Mouse (Mus musculus) G1E (cell line): ENCODE measurements around the gene D1Ertd622e.

Experiments used
- CTCF ChIP-seq: IDR thresholded peaks from 2 replicates; pipeline ENCODE4 v1.5.1; 2012; ENCODE audit warnings: low read depth, low read length, inconsistent platforms, mixed read lengths
- GATA1 ChIP-seq: IDR thresholded peaks from 2 replicates; pipeline ENCODE4 v1.6.1; 2012; ENCODE audit warnings: borderline replicate concordance, low read length, inconsistent platforms, mixed read lengths
- TAL1 ChIP-seq: conservative IDR thresholded peaks from 2 replicates; pipeline ENCODE4 v1.6.1; 2012; ENCODE audit warnings: low read depth, low read length, inconsistent platforms, mixed read lengths

DNA sequence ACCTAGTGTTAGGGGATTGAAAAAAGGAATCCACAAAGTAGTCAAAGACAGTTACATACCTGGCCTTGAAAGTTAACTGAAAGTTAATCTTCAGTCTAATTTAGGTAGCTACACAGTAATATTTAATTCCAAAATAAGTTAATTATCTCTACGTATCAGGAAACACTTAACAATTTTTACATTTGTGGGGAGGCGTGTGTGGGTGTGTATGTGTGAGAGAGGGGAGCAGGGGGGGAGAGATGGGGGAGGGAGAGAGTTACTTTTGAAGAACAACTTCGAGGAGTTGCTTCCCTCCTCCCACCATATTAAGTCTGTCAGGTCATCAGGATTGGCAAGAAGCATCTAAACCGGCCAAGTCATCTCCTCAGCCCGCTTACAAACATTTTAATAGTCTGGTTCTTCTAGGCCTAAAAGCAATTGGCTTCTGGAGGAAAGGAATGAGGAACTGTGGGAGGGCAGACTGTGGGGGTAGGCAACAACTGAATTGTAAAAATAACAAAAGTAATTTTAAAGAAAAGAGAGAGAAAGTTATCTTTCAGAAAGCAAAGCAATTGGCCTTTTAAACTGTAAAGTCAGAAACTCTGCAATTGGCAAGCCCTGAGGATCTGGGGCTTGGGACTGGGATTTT is 29.9 kb downstream of the D1Ertd622e start:
- TF ChIP-seq TAL1: no peak
- TF ChIP-seq CTCF: no peak
- TF ChIP-seq GATA1: no peak
